Mouse (Mus musculus) stomach, adult 2 months (tissue): ENCODE data around the gene Emp3. TPM values are rescaled to one million over a fixed set of nuclear protein-coding genes. Genes with fewer than 3 reads are reported as not detected.

Experiments used
- polyA plus RNA-seq: library from polyadenylated mRNA; depleted of rRNA; stranded (reverse); fragments of >200 nt; gene quantifications from 2 replicates; pipeline ENCODE4 v1.2.3, GENCODE M21; 2012; rRNA removed

The Emp3 gene
- 123 and 138 TPM in 2 replicates for polyA plus RNA-seq

DNA sequence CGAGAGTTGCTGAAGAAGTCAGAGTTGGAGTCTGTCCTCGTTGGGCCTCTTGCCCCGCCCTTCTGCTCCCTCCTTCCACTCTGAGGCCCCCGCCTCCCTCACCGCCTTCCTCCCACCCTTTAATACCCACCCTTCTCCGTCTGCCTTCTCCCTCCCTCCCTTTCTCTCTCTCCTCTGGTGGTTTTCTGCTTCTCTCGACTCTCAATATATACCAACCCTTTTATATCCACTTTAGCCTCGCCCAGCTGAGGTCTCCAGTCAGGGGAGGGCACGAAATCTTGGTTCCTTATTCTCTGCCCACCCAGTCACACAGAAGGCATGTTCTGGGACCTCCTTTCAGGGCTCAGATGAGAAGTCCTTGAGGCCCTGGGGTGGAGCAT is at the start of gene Emp3:
Emp3 (minus strand) TSS at position 163 of the 380 bp plus-strand sequence.

DNA sequence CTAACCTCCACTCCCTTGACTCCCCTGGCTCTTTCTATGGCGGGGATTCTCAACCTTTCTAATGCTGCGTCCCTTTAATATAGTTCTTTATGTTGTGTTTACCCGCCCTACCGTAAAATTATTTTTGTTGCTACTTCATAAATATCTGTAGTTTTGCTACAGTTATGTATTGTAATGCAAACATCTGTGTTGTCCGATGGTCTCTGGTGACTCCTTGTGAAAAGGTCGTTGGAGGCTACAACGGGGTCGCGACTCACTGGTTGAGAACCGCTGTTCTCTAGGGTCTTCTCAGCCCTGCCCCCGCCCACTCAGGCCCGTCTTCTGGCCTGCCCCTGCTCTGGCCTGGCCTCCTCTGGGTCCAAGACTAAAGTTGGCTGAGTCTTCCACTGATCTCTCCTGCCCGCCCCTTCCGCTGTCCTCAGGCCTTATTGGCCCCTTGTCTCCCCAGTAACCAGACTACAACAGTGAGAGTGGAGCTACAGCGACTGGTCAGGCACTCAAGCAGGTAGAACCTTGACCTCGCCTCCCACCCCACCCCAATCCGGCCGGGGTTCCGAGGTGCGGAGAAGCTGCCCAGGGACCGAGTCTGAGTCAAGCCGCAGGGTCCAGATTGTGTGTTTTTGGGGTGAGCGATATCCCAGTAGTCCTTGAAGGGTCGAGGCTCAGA is 2.7 kb upstream of the Emp3 start, which contains the start of gene Ccdc114:
Ccdc114 (plus strand) TSS at position 311 of the 667 bp plus-strand sequence.

DNA sequence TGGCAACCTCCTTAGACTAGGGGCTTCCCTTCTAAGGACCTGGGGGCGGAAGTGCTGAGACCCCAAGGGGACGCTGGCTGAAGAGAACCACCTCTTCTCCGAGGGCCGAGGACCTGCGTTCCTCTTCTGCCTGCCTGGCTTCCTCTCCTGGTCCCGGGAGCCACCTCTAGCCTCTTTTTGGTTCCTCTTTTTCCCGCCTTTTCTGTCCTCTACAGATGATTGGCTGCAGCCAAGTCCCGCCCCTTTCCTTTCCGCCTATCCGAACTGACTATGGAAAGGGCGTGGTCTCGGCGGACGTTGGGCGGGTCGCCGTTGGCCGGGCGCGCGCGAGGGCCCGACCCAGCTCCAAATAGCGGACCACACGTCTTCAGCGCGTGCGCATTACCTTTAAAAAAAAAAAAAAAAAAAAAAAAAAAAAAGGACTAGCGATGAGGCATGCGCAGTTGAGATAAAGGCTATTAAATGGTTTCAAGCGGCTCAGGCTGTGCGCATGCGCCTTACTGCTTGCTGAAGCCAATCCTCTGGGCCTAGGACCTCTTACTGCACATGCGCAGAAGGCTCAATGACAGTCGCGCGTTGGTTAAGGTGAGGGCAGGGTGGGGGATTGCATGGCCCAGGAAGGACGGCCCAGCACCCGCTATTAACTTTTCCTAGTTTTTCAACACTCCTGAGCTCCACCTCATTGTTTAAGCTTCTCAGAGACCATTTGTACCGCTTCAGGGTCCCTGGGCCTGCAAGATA is 24.5 kb downstream of the Emp3 start, which contains the start of the genes Syngr4 and Tmem143:
Syngr4 (minus strand) TSS at position 198 of the 741 bp plus-strand sequence.
Tmem143 (plus strand) TSS at position 425 of the 741 bp plus-strand sequence.

DNA sequence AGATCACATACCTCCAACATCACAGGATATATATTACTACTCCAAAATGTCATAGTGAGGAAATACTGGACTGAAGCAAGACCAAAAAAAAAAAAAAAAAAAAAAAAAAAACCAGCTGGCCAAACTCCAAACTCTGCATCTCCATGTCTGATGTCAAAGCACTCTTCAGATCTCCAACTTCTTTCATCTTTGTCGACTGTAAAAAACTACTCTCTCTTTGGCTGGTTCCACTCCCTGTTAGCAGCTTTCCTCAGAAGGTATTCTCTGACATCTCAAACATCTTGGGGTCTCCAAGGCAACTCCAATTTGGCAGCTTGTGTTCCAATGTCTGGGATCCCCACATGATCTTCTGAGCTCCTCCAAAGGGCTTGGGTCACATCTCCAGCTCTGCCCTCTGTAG is 42.9 kb downstream of the Emp3 start, which contains the start of gene Grin2d:
Grin2d (minus strand) TSS at position 101 of the 400 bp plus-strand sequence.

DNA sequence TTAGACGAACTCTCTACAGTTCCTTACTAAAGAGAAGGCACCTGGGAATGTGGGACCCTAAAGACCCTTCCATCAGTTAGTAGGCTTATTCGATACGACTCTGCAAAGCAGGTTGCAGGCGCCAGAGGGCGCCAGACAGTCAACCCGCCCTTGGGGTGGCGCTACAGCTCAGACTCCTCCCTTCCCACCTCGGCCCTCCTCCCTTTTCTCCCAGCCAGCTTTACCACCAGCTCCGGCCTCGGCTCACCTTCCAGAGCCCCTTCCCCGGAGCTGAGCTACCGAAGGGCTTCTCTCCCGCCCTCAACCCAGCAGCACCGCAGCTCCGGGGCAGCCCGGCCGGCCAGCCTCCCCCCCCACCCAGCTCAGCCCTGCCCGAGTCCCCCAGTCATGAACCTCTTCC is 48.6 kb downstream of the Emp3 start, which contains the start of gene Kdelr1:
Kdelr1 (plus strand) TSS at position 149 of the 400 bp plus-strand sequence.

Other genes starting within 250 kb of the Emp3 start
- 0.94 and 3.5 TPM in 2 replicates for gene Ntn5, start 237.4 kb downstream of the Emp3 start, polyA plus RNA-seq
- gene Sec1, start 227.0 kb downstream of the Emp3 start, polyA plus RNA-seq: 0.08 and 0.23 TPM in 2 replicates
- gene Car11, start 221.6 kb downstream of the Emp3 start, polyA plus RNA-seq: 7.3 and 11.6 TPM in 2 replicates
- 8.9 and 12.6 TPM in 2 replicates for gene Dbp, start 216.3 kb downstream of the Emp3 start, polyA plus RNA-seq
- 950 and 1,663 TPM in 2 replicates for gene Rpl18, start 205.9 kb downstream of the Emp3 start, polyA plus RNA-seq
- 62.1 and 73.9 TPM in 2 replicates for gene Sphk2, start 203.4 kb downstream of the Emp3 start, polyA plus RNA-seq
- gene Fam83e, start 200.2 kb downstream of the Emp3 start, polyA plus RNA-seq: 134 and 147 TPM in 2 replicates
- not detected in 2 replicates for gene Spaca4, start 195.6 kb downstream of the Emp3 start, polyA plus RNA-seq
- gene Lmtk3, start 137.7 kb downstream of the Emp3 start, polyA plus RNA-seq: 1.4 and 2.2 TPM in 2 replicates
- 28.3 and 35.1 TPM in 2 replicates for gene Sult2b1, start 136.7 kb downstream of the Emp3 start, polyA plus RNA-seq
- 35.8 and 65.2 TPM in 2 replicates for gene Cyth2, start 106.8 kb downstream of the Emp3 start, polyA plus RNA-seq
- gene Kcnj14, start 96.6 kb downstream of the Emp3 start, polyA plus RNA-seq: 0.02 and 0.05 TPM in 2 replicates
- 7.6 TPM in 2 replicates for gene Grwd1, start 90.5 kb downstream of the Emp3 start, polyA plus RNA-seq
- 141 and 144 TPM in 2 replicates for gene Kdelr1, start 48.6 kb downstream of the Emp3 start, polyA plus RNA-seq
- 2.1 and 3.5 TPM in 2 replicates for gene Grin2d, start 43.0 kb downstream of the Emp3 start, polyA plus RNA-seq
- gene Syngr4, start 24.7 kb downstream of the Emp3 start, polyA plus RNA-seq: 0.11 and 0.23 TPM in 2 replicates
- gene Tmem143, start 24.5 kb downstream of the Emp3 start, polyA plus RNA-seq: 21.2 and 21.7 TPM in 2 replicates
- gene Ccdc114, start 2.7 kb upstream of the Emp3 start, polyA plus RNA-seq: 0.82 and 1.2 TPM in 2 replicates
- gene Abcc6, start 108.9 kb upstream of the Emp3 start, polyA plus RNA-seq: 0.22 and 0.79 TPM in 2 replicates
- gene Nomo1, start 112.3 kb upstream of the Emp3 start, polyA plus RNA-seq: 8.3 and 12.3 TPM in 2 replicates
- gene Kcnj11, start 179.4 kb upstream of the Emp3 start, polyA plus RNA-seq: 1.9 and 3.3 TPM in 2 replicates